Mouse (Mus musculus): ENCODE results near the gene Hint2. TPM values are rescaled to one million over a fixed set of nuclear protein-coding genes. Genes with fewer than 3 reads are reported as not detected.

Gene Hint2
- polyA plus RNA-seq, 1 experiment from 2014 or later: 68.5 TPM

- Histone ChIP-seq H3K9ac (ENCODE audit: low read depth, low read length) (no peak overlapping the region), H3K27ac (ENCODE audit: low read length) (no peak overlapping the region), H3K36me3 (ENCODE audit: control insufficient read depth, insufficient read depth) (no peaks in the 10 kb centered on the region), H3K4me2 (ENCODE audit: low read depth, low read length) (no peak overlapping the region), H3K9me3 (replicated peaks; ENCODE audit: control insufficient read depth, low read length) (no peaks in the 10 kb centered on the region), H3K4me1 (ENCODE audit: control insufficient read depth, low read depth, low read length) (peaks cover 12% of the 10 kb centered on the region), H3K27me3 (ENCODE audit: control insufficient read depth, insufficient read depth, low read depth, low read length) (no peaks in the 10 kb centered on the region), H3K4me3 (ENCODE audit: low read depth, low read length) (no peak overlapping the region)
- no peak for ATAC-seq (ENCODE audit: low read depth)
- 54% methylated on average over 5 of the region's 5 CpGs for WGBS (ENCODE audit: insufficient replicate concordance)
These were observed 34.8 kb upstream of the Hint2 start for GRCm38 (mm10) chr4:43691026-43691425.

- Histone ChIP-seq H3K4me2 (ENCODE audit: low read depth, low read length) (no peak overlapping the region), H3K36me3 (ENCODE audit: control insufficient read depth, insufficient read depth) (no peaks in the 10 kb centered on the region), H3K9ac (ENCODE audit: low read depth, low read length) (no peak overlapping the region), H3K4me3 (ENCODE audit: low read depth, low read length) (no peak overlapping the region), H3K4me1 (ENCODE audit: control insufficient read depth, low read depth, low read length) (peaks cover 9% of the 10 kb centered on the region), H3K9me3 (replicated peaks; ENCODE audit: control insufficient read depth, low read length) (no peaks in the 10 kb centered on the region), H3K27ac (ENCODE audit: low read length) (no peak overlapping the region), H3K27me3 (ENCODE audit: control insufficient read depth, insufficient read depth, low read depth, low read length) (no peaks in the 10 kb centered on the region)
- WGBS (ENCODE audit: insufficient replicate concordance): 89% methylated on average over 17 of the region's 17 CpGs
- no peak for ATAC-seq (ENCODE audit: low read depth)
These were observed 33.8 kb upstream of the Hint2 start for GRCm38 (mm10) chr4:43690021-43690420.

- Histone ChIP-seq H3K27ac (ENCODE audit: low read length) (no peak overlapping the region), H3K4me3 (ENCODE audit: low read depth, low read length) (no peak overlapping the region), H3K4me2 (ENCODE audit: low read depth, low read length) (no peak overlapping the region), H3K9ac (ENCODE audit: low read depth, low read length) (no peak overlapping the region), H3K9me3 (replicated peaks; ENCODE audit: control insufficient read depth, low read length) (no peaks in the 10 kb centered on the region), H3K4me1 (ENCODE audit: control insufficient read depth, low read depth, low read length) (no peaks in the 10 kb centered on the region), H3K36me3 (ENCODE audit: control insufficient read depth, insufficient read depth) (no peaks in the 10 kb centered on the region), H3K27me3 (ENCODE audit: control insufficient read depth, insufficient read depth, low read depth, low read length) (no peaks in the 10 kb centered on the region)
- ATAC-seq (ENCODE audit: low read depth): no peak
- WGBS (ENCODE audit: insufficient replicate concordance): 67% methylated on average over 7 of the region's 7 CpGs
These were observed 23.3 kb upstream of the Hint2 start for GRCm38 (mm10) chr4:43679416-43680043.

- no peaks in the 10 kb centered on the region for H3K9me3 ChIP-seq (replicated peaks; ENCODE audit: control insufficient read depth, low read length)
- H3K36me3 ChIP-seq (ENCODE audit: control insufficient read depth, insufficient read depth): no peaks in the 10 kb centered on the region
- no peak overlapping the region for H3K4me2 ChIP-seq (ENCODE audit: low read depth, low read length)
- no peaks in the 10 kb centered on the region for H3K27me3 ChIP-seq (ENCODE audit: control insufficient read depth, insufficient read depth, low read depth, low read length)
- no peak overlapping the region for H3K27ac ChIP-seq (ENCODE audit: low read length)
- no peak overlapping the region for H3K4me3 ChIP-seq (ENCODE audit: low read depth, low read length)
- ATAC-seq (ENCODE audit: low read depth): no peak
- H3K9ac ChIP-seq (ENCODE audit: low read depth, low read length): no peak overlapping the region
- WGBS (ENCODE audit: insufficient replicate concordance): 67% methylated on average over 6 of the region's 6 CpGs
- no peaks in the 10 kb centered on the region for H3K4me1 ChIP-seq (ENCODE audit: control insufficient read depth, low read depth, low read length)
These were observed 22.3 kb upstream of the Hint2 start for GRCm38 (mm10) chr4:43678541-43678940.

DNA sequence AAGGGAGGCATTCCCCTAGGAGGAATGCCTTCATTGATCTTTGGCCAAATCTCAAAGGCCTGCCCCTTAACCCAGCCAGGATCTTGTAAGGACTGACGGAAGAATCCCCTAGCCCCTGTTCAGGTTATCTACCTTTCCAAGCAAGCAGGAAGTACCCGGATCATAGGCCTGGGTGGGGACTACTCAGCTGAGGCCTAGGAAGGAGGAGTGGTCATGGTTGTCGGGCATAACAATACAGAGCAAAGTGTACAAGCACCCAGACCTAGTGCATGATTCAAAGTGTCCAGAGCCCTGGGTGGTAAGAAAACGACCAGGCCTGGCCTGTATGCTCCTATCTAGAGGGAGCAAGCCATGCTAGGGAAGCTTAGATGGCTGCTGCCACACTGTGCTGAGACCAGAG, 19.3 kb upstream of the Hint2 start:
- WGBS (ENCODE audit: insufficient replicate concordance): 48% methylated on average over 4 of the region's 4 CpGs
- Histone ChIP-seq H3K9me3 (replicated peaks; ENCODE audit: control insufficient read depth, low read length) (no peaks in the 10 kb centered on the region), H3K4me2 (ENCODE audit: low read depth, low read length) (no peak overlapping the region), H3K4me1 (ENCODE audit: control insufficient read depth, low read depth, low read length) (no peaks in the 10 kb centered on the region), H3K27me3 (ENCODE audit: control insufficient read depth, insufficient read depth, low read depth, low read length) (no peaks in the 10 kb centered on the region), H3K27ac (ENCODE audit: low read length) (no peak overlapping the region), H3K4me3 (ENCODE audit: low read depth, low read length) (no peak overlapping the region), H3K36me3 (ENCODE audit: control insufficient read depth, insufficient read depth) (no peaks in the 10 kb centered on the region), H3K9ac (ENCODE audit: low read depth, low read length) (no peak overlapping the region)
- ATAC-seq (ENCODE audit: low read depth): no peak

DNA sequence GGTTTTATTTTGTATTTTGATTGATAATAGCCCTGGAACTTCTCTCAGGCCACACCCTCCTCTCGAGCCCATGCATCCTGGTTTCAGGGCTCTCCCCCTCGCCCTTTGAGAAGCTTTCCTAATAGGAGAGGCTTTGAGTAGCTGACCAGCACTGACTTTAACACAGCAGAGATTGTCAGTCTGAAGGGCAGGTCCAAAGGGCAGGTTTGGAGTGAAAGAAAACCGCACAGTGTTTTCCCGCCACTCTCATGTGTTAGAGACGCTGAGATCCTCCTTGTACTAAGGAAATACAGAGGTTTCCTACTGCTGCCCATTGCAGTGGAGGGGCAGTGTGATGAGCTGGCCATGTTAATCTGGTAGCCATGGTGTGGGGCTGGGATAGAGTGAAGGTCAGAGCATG, 18.7 kb upstream of the Hint2 start:
- Histone ChIP-seq H3K36me3 (ENCODE audit: control insufficient read depth, insufficient read depth) (no peaks in the 10 kb centered on the region), H3K27me3 (ENCODE audit: control insufficient read depth, insufficient read depth, low read depth, low read length) (no peaks in the 10 kb centered on the region), H3K9me3 (replicated peaks; ENCODE audit: control insufficient read depth, low read length) (no peaks in the 10 kb centered on the region), H3K4me2 (ENCODE audit: low read depth, low read length) (no peak overlapping the region), H3K9ac (ENCODE audit: low read depth, low read length) (no peak overlapping the region), H3K27ac (ENCODE audit: low read length) (no peak overlapping the region), H3K4me1 (ENCODE audit: control insufficient read depth, low read depth, low read length) (no peaks in the 10 kb centered on the region), H3K4me3 (ENCODE audit: low read depth, low read length) (no peak overlapping the region)
- no peak for ATAC-seq (ENCODE audit: low read depth)
- 52% methylated on average over 5 of the region's 5 CpGs for WGBS (ENCODE audit: insufficient replicate concordance)

DNA sequence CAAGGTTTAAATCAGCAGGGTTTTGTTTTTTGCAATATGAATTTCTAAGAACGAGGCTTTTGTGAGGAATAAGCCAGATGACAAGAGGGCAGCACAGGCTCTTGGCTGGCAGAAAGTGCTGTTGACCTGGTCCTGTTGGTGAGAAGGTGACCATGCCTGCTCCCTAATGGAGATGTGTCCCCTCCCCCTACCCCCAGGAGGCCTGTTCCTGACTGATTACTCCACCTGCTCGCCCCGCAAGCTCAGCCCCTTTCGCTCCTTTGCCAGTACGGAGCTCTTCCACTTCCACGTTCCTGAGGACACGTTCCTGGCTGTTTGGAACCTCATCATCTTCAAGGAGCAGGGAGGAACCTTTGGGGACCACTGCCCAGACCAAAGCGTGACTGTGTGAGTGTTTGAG, 17.4 kb upstream of the Hint2 start:
- Histone ChIP-seq H3K27ac (ENCODE audit: low read length) (no peak overlapping the region), H3K9ac (ENCODE audit: low read depth, low read length) (no peak overlapping the region), H3K36me3 (ENCODE audit: control insufficient read depth, insufficient read depth) (no peaks in the 10 kb centered on the region), H3K4me3 (ENCODE audit: low read depth, low read length) (no peak overlapping the region), H3K4me1 (ENCODE audit: control insufficient read depth, low read depth, low read length) (peaks cover 7% of the 10 kb centered on the region), H3K9me3 (replicated peaks; ENCODE audit: control insufficient read depth, low read length) (no peaks in the 10 kb centered on the region), H3K27me3 (ENCODE audit: control insufficient read depth, insufficient read depth, low read depth, low read length) (peaks cover 3% of the 10 kb centered on the region; the same call in 1 of the 2 replicates), H3K4me2 (ENCODE audit: low read depth, low read length) (no peak overlapping the region)
- WGBS (ENCODE audit: insufficient replicate concordance): 53% methylated on average over 8 of the region's 8 CpGs
- no peak for ATAC-seq (ENCODE audit: low read depth)

DNA sequence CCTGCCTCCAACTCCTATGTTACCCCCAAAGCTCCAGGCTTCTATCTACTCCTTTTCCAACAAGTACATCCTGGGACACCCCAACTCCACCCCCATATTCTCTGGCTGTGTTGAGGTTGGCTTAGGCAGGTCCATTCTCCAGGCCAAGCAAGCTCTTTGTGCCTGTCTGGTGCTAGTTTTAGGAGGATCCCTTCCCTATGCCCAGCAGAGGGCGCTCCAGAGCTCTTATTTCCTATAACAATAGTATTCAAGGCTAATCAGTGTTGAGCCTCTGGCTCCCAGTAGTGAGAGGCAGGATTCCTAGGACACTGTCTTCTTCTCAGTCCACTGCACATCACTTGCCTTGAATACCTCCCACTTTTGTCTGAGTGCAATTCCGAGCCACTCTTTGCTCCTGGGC, 15.8 kb upstream of the Hint2 start:
- no peak overlapping the region for H3K4me3 ChIP-seq (ENCODE audit: low read depth, low read length)
- no peak overlapping the region for H3K4me2 ChIP-seq (ENCODE audit: low read depth, low read length)
- no peak for ATAC-seq (ENCODE audit: low read depth)
- no peaks in the 10 kb centered on the region for H3K36me3 ChIP-seq (ENCODE audit: control insufficient read depth, insufficient read depth)
- H3K9me3 ChIP-seq (replicated peaks; ENCODE audit: control insufficient read depth, low read length): no peaks in the 10 kb centered on the region
- 6% methylated on average over 2 of the region's 2 CpGs for WGBS (ENCODE audit: insufficient replicate concordance)
- peaks cover 11% of the 10 kb centered on the region for H3K4me1 ChIP-seq (ENCODE audit: control insufficient read depth, low read depth, low read length)
- peaks cover 3% of the 10 kb centered on the region; the same call in 1 of the 2 replicates for H3K27me3 ChIP-seq (ENCODE audit: control insufficient read depth, insufficient read depth, low read depth, low read length)
- H3K9ac ChIP-seq (ENCODE audit: low read depth, low read length): no peak overlapping the region
- H3K27ac ChIP-seq (ENCODE audit: low read length): no peak overlapping the region

GRCm38 (mm10) chr4:43669428-43669794, 13.1 kb upstream of the Hint2 start:
- 2% methylated on average over 24 of the region's 25 CpGs for WGBS (ENCODE audit: insufficient replicate concordance)
- peak overlapping the region; percentile 78 for H3K9ac ChIP-seq (ENCODE audit: low read depth, low read length)
- peak overlapping the region; percentile 94 for H3K4me2 ChIP-seq (ENCODE audit: low read depth, low read length)
- H3K9me3 ChIP-seq (replicated peaks; ENCODE audit: control insufficient read depth, low read length): no peaks in the 10 kb centered on the region
- no peak overlapping the region for H3K27ac ChIP-seq (ENCODE audit: low read length)
- peaks cover 14% of the 10 kb centered on the region for H3K27me3 ChIP-seq (ENCODE audit: control insufficient read depth, insufficient read depth, low read depth, low read length)
- peak overlapping the region; percentile 75 for H3K4me3 ChIP-seq (ENCODE audit: low read depth, low read length)
- peak; percentile 74 for ATAC-seq (ENCODE audit: low read depth)
- peaks cover 11% of the 10 kb centered on the region for H3K4me1 ChIP-seq (ENCODE audit: control insufficient read depth, low read depth, low read length)
- no peaks in the 10 kb centered on the region for H3K36me3 ChIP-seq (ENCODE audit: control insufficient read depth, insufficient read depth)

All from liver, embryonic 16.5 days (tissue).